Mouse (Mus musculus): ENCODE measurements around the gene Ggta1.

DNA sequence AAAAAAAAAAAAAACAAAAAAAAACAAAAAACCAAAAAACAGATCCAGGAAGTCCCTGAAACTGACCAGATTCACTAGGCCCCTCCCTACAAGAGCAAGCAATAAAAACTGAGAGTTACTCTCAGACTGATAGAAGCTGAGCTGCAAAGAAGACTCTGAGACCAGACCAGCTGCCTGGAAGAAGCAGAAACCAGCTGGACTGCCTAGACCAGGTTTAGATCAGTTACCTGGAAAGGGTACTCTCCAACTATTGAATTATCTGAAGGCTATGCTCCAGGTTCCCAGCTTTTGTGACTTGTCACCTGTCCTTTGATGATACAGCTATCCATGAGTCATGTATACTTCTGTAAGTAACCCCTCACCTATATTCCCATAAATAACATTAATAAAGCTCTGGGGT lies 3.7 kb downstream of the Ggta1 start:
- TF ChIP-seq CTCF (IDR thresholded peaks at IDR 0.05) (no peak), EP300 (IDR thresholded peaks at IDR 0.05; ENCODE audit: insufficient read depth, low read depth, low read length) (no peak)
